Mouse (Mus musculus): ENCODE data around the gene Dcun1d4. TPM values are rescaled to one million over a fixed set of nuclear protein-coding genes. Genes with fewer than 3 reads are reported as not detected.
A peak's percentile ranks its signal among the peaks of the same experiment; 100 is the strongest.
"Not testable (repeated sequence)": the region's sequence is repeated elsewhere in the genome, so short reads cannot be mapped to it uniquely, and the experiment has no call there.

The Dcun1d4 gene
- polyA plus RNA-seq, 1 experiment from 2014 or later: 71.0 TPM

DNA sequence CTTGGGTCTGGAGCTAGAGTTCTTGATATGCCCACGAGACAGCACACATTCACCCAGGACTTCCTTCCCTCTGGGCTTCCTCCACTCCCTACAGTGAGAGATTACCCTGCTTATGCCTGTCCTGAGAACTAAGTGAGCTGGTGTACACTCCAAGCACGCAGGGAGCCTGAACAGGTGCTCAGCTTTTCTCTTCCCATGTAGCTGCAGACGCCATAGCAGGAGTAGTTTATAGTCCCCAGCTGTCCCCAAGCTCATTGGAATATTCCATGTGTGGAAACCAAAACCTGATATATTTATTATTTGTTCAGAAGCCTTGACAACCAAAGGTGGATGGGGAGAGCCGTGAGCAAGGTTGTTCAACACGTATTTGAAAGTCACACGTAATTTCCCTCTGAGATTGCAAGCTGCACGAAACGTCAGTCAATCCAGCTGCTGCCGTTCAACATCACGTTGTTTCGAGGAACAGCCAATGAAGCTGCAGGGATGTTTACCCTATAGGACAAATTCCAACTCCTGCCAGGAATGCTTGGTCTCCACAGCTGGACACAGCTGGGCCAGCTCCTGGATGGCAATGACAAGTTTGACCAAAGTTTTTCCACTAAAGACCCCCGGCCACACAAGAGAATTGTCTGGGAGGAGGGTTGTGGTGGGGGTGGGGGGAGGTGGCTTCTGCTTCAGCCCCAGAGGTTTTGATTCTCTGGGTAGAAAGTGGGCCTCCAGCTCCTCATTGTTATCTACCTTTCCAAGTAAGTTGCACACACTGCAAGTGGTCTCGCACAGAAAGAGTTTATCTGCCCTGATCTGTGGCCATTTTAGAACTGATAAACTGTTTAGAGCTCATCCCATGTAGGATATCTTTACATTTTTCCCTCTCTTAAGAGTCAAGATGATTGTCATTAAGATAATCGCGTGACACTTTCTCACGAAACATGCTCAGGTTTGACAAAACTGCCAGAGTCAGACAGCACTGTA, 12.1 kb upstream of the Dcun1d4 start:
- Histone ChIP-seq H3K4me3 (ENCODE audit: low read depth, low read length) (no peak overlapping the region), H3K4me2 (ENCODE audit: low read depth) (no peak overlapping the region), H3K27ac (ENCODE audit: low read depth, low read length) (no peak overlapping the region), H3K36me3 (ENCODE audit: control insufficient read depth, insufficient read depth, low read length) (no peaks in the 10 kb centered on the region), H3K9ac (ENCODE audit: low read length) (no peak overlapping the region), H3K4me1 (ENCODE audit: control insufficient read depth, insufficient read depth, low read length) (no peaks in the 10 kb centered on the region), H3K9me3 (ENCODE audit: control insufficient read depth, low read length) (no peaks in the 10 kb centered on the region), H3K27me3 (ENCODE audit: control insufficient read depth, insufficient read depth, low read length) (no peaks in the 10 kb centered on the region)
- WGBS: 88% methylated on average over 16 of the region's 16 CpGs
- ATAC-seq (ENCODE audit: insufficient read depth, low FRiP score, low TSS enrichment): no peak
- DNase-seq (ENCODE audit: low spot score): no peak

DNA sequence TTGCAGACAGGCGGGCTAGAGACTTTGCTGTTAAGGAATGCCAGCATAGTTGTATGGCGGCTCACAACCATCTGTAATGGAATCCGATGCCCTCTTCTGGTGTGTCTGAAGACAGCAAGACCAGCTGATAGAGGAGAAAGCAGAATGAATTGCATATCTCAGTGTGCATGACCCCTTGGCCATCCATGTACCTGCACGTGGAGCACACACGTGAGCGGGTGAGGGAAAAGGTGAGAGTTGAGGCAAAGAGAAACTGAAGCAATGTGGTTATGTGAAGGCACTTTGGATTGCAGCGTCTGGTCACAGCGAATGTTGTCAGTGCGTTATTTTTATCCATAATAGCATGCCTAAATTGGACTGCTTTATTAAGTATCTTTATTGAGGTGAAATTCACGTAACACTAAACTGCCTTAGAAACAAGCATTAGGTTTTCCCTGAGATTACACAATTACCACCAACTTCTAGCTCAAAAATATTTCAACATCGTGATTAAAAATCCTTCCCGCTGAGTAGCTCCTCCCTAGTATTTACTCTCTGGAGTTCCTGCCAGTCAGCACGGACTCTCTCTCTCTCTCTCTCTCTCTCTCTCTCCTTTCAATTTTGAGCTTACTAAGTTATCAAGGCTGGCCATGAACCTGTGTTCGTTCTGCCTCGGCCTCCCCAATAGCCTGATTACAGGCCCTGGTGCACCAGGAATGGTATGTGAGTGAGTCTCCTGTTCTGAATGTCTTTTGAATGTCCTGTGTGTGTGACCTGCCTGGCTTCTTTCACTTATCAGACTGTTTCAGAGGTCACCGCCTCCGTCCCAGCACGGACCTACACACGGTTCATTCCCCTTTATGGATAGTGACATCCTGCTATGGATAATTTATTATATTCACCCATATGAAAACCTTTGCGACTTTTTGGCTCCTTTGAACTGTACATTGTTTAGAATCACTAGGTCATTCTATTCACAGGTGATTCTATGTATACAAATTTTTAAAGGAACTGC, 6.1 kb upstream of the Dcun1d4 start:
- H3K9ac ChIP-seq (ENCODE audit: low read length): no peak overlapping the region
- no peak overlapping the region for H3K4me2 ChIP-seq (ENCODE audit: low read depth)
- H3K9me3 ChIP-seq (ENCODE audit: control insufficient read depth, low read length): no peaks in the 10 kb centered on the region
- ATAC-seq (ENCODE audit: insufficient read depth, low FRiP score, low TSS enrichment): no peak
- no peaks in the 10 kb centered on the region for H3K4me1 ChIP-seq (ENCODE audit: control insufficient read depth, insufficient read depth, low read length)
- no peaks in the 10 kb centered on the region for H3K27me3 ChIP-seq (ENCODE audit: control insufficient read depth, insufficient read depth, low read length)
- 89% methylated on average over 20 of the region's 20 CpGs for WGBS
- no peak overlapping the region for H3K27ac ChIP-seq (ENCODE audit: low read depth, low read length)
- no peak overlapping the region for H3K4me3 ChIP-seq (ENCODE audit: low read depth, low read length)
- DNase-seq (ENCODE audit: low spot score): no peak
- no peaks in the 10 kb centered on the region for H3K36me3 ChIP-seq (ENCODE audit: control insufficient read depth, insufficient read depth, low read length)

DNA sequence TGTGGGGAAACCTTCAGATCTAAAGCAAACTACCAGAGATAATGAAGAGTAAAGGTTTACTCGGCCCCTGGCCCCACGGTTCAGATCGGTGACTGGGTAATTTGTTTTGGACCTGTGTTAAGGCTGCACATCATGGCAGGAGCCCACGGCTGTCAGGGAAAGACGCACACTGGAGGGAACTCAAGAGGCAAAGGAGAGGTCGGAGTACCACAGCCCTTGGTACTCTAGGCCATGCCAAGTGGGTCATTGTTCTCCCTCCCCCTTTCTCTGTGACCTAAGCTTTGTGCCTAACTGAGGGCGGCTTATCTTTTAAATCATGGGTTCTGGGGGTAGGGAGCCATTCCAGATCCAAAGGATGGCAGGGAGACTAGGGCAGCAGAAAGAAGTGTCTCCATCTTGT, 601 bp downstream of the Dcun1d4 start:
- 96% methylated on average over 7 of the region's 7 CpGs for WGBS
- Histone ChIP-seq H3K9me3 (ENCODE audit: control insufficient read depth, low read length) (no peaks in the 10 kb centered on the region), H3K4me3 (ENCODE audit: low read depth, low read length) (no peak overlapping the region), H3K4me2 (ENCODE audit: low read depth) (no peak overlapping the region), H3K27me3 (ENCODE audit: control insufficient read depth, insufficient read depth, low read length) (no peaks in the 10 kb centered on the region), H3K27ac (ENCODE audit: low read depth, low read length) (no peak overlapping the region), H3K4me1 (ENCODE audit: control insufficient read depth, insufficient read depth, low read length) (no peaks in the 10 kb centered on the region), H3K9ac (ENCODE audit: low read length) (no peak overlapping the region), H3K36me3 (ENCODE audit: control insufficient read depth, insufficient read depth, low read length) (no peaks in the 10 kb centered on the region)
- no peak for ATAC-seq (ENCODE audit: insufficient read depth, low FRiP score, low TSS enrichment)
- no peak for DNase-seq (ENCODE audit: low spot score)

DNA sequence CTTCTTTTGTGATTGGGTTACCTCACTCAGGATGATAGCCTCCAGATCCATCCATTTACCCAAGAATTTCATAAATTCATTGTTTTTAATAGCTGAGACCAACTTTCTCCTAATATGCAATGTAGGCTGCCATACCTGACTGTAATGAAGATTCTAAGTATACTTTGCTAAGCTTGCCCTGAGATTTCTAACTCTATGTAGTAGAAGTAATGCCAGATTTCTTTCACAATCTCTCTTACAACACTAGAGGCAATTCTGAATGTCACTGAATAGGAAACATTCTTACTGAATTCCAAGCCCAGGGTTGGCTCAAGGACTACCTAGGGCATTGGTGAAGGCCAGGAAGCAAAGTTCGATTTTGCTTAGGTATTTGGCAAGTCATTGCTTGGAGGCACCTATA, 1.6 kb downstream of the Dcun1d4 start:
- DNase-seq (ENCODE audit: low spot score); H3K4me2 ChIP-seq (ENCODE audit: low read depth); H3K36me3 ChIP-seq (ENCODE audit: control insufficient read depth, insufficient read depth, low read length); ATAC-seq (ENCODE audit: insufficient read depth, low FRiP score, low TSS enrichment); H3K27me3 ChIP-seq (ENCODE audit: control insufficient read depth, insufficient read depth, low read length); H3K4me1 ChIP-seq (ENCODE audit: control insufficient read depth, insufficient read depth, low read length); H3K4me3 ChIP-seq (ENCODE audit: low read depth, low read length); H3K9me3 ChIP-seq (ENCODE audit: control insufficient read depth, low read length); H3K27ac ChIP-seq (ENCODE audit: low read depth, low read length); H3K9ac ChIP-seq (ENCODE audit: low read length): not testable (repeated sequence)
- WGBS: 82% methylated on average over 1 of the region's 1 CpGs

DNA sequence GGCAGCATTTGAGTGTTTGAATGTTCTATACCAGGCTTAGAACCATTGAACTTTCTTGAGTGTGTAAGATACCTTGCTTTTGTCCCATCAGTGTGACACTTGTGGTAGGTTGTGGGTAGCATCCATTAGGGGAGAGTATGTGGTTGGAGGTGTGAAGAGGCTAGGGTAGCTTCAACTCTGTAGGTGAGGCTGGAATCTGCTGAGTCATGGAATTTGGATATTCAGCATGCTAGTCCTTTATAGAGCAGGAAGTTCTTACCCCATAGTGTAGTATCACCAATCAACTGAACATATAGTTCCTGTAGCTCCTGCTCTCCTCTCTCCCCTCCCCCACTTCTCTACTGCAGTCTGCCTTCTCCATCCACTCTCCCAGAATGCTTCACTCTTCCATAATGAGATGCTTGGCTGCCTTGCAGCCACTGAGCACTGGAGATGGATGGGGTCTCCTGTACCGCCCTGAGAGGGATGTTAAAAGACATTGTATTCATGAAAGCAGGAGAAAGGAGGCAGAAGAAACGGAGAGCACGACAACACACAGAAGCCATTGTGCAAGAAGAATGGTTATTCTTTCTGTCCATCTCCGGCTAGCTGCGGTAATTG, 3.3 kb downstream of the Dcun1d4 start:
- H3K4me1 ChIP-seq (ENCODE audit: control insufficient read depth, insufficient read depth, low read length): no peaks in the 10 kb centered on the region
- H3K27ac ChIP-seq (ENCODE audit: low read depth, low read length): peak overlapping the region; percentile 63; the same call in 1 of the 2 replicates
- no peaks in the 10 kb centered on the region for H3K9me3 ChIP-seq (ENCODE audit: control insufficient read depth, low read length)
- DNase-seq (ENCODE audit: low spot score) (peak; percentile 61), ATAC-seq (ENCODE audit: insufficient read depth, low FRiP score, low TSS enrichment) (peak; percentile 45)
- WGBS: 45% methylated on average over 5 of the region's 5 CpGs
- no peak overlapping the region for H3K4me3 ChIP-seq (ENCODE audit: low read depth, low read length)
- H3K9ac ChIP-seq (ENCODE audit: low read length): no peak overlapping the region
- H3K4me2 ChIP-seq (ENCODE audit: low read depth): peak overlapping the region; percentile 14; the same call in 1 of the 2 replicates
- no peaks in the 10 kb centered on the region for H3K27me3 ChIP-seq (ENCODE audit: control insufficient read depth, insufficient read depth, low read length)
- H3K36me3 ChIP-seq (ENCODE audit: control insufficient read depth, insufficient read depth, low read length): no peaks in the 10 kb centered on the region

DNA sequence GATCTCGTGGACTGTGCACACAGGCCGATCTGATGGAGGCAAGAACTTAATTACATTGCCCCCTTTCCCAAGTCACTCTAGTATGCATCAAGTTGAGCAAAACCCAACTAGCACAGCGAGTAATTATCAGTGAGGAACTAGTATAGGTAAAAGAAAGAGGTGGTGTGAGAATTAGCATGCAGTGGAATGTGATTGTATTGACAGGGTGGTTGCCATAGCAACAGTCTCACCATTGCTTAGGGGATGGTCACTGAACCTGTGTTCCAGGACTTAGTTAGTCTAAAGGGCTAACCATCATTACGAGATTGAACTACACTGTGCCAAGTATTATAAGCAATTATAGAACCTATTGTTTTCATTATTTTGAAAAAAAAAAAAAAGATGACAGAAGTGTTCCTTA, 5.7 kb downstream of the Dcun1d4 start:
- Histone ChIP-seq H3K4me3 (ENCODE audit: low read depth, low read length) (no peak overlapping the region), H3K4me2 (ENCODE audit: low read depth) (no peak overlapping the region), H3K27me3 (ENCODE audit: control insufficient read depth, insufficient read depth, low read length) (no peaks in the 10 kb centered on the region), H3K36me3 (ENCODE audit: control insufficient read depth, insufficient read depth, low read length) (no peaks in the 10 kb centered on the region), H3K9me3 (ENCODE audit: control insufficient read depth, low read length) (no peaks in the 10 kb centered on the region), H3K9ac (ENCODE audit: low read length) (no peak overlapping the region), H3K27ac (ENCODE audit: low read depth, low read length) (no peak overlapping the region), H3K4me1 (ENCODE audit: control insufficient read depth, insufficient read depth, low read length) (peaks cover 3% of the 10 kb centered on the region; the same call in 1 of the 2 replicates)
- ATAC-seq (ENCODE audit: insufficient read depth, low FRiP score, low TSS enrichment) (no peak), DNase-seq (ENCODE audit: low spot score) (no peak)
- 44% methylated on average over 4 of the region's 4 CpGs for WGBS

DNA sequence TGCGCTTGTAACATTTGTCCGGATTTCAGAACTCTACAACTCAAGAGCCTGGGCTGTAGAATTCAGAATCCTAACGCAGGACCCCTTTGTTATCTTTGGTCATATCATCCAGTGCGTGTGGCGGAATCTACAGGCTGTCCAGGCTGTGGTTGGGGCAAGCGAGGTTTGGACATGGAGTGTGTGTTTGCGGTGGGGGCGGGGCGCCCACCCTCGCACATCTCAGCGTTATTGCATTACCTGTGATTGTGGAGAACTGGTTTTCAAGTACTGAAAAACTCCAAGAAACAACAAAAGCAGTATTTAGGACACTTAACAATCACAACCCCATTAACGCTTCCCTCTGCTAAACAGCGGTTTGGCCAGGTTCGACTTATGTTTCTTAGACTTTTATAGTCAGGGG, 9.1 kb downstream of the Dcun1d4 start:
- DNase-seq (ENCODE audit: low spot score) (peak; percentile 31), ATAC-seq (ENCODE audit: insufficient read depth, low FRiP score, low TSS enrichment) (no peak)
- Histone ChIP-seq H3K27ac (ENCODE audit: low read depth, low read length) (peak overlapping the region; percentile 57), H3K27me3 (ENCODE audit: control insufficient read depth, insufficient read depth, low read length) (no peaks in the 10 kb centered on the region), H3K4me1 (ENCODE audit: control insufficient read depth, insufficient read depth, low read length) (peaks cover 8% of the 10 kb centered on the region), H3K36me3 (ENCODE audit: control insufficient read depth, insufficient read depth, low read length) (no peaks in the 10 kb centered on the region), H3K9ac (ENCODE audit: low read length) (peak overlapping the region; percentile 59), H3K4me3 (ENCODE audit: low read depth, low read length) (peak overlapping the region; percentile 89), H3K9me3 (ENCODE audit: control insufficient read depth, low read length) (no peaks in the 10 kb centered on the region), H3K4me2 (ENCODE audit: low read depth) (peak overlapping the region; percentile 55)
- 5% methylated on average over 14 of the region's 14 CpGs for WGBS

DNA sequence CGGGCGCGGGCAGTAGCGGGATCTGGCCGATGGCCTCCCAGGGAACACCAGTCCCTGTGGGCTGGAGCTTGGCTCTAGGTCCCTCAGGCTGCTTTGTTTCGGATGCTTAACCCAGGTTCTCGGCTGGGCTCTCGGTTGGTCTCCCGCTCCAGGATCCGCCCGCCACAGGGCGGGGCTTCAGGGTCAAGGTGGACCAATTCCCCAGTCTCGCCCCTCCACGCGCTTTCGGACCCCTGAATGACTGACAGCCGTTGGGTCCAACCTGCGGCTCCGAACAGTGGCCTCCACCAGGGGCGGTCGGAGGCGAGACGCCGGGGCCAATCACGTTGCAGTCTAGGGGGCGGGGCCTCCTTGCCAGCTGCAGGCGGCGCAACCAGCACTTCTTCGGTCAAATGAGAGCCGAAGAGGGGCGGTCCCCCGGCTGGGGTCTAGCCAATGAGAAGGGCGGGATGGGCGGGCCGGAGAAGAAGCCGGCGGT, 9.8 kb downstream of the Dcun1d4 start:
- H3K27ac ChIP-seq (ENCODE audit: low read depth, low read length): peak overlapping the region; percentile 95
- H3K27me3 ChIP-seq (ENCODE audit: control insufficient read depth, insufficient read depth, low read length): no peaks in the 10 kb centered on the region
- peaks cover 8% of the 10 kb centered on the region for H3K4me1 ChIP-seq (ENCODE audit: control insufficient read depth, insufficient read depth, low read length)
- no peaks in the 10 kb centered on the region for H3K9me3 ChIP-seq (ENCODE audit: control insufficient read depth, low read length)
- H3K4me3 ChIP-seq (ENCODE audit: low read depth, low read length): peak overlapping the region; percentile 89
- H3K4me2 ChIP-seq (ENCODE audit: low read depth): peak overlapping the region; percentile 97
- peak; percentile 95 for ATAC-seq (ENCODE audit: insufficient read depth, low FRiP score, low TSS enrichment)
- H3K9ac ChIP-seq (ENCODE audit: low read length): peak overlapping the region; percentile 84
- H3K36me3 ChIP-seq (ENCODE audit: control insufficient read depth, insufficient read depth, low read length): no peaks in the 10 kb centered on the region
- WGBS: under 1% methylated on average over 37 of the region's 37 CpGs
- peak; percentile 100 for DNase-seq (ENCODE audit: low spot score)

All from neural tube, embryonic 11.5 days (tissue).